Mouse (Mus musculus): ENCODE measurements around the gene Nxnl1. TPM values are rescaled to one million over a fixed set of nuclear protein-coding genes. Genes with fewer than 3 reads are reported as not detected.

Nxnl1 gene
- polyA plus RNA-seq, 1 experiment from 2014 or later = not detected

- no peak for ATAC-seq (ENCODE audit: insufficient number of reproducible peaks, insufficient read depth, low FRiP score, low TSS enrichment, low read depth)
- WGBS = 46% methylated on average over 9 of the region's 9 CpGs
These were observed 13.8 kb upstream of the Nxnl1 start for GRCm38 (mm10) chr8:71580201-71580600.

DNA sequence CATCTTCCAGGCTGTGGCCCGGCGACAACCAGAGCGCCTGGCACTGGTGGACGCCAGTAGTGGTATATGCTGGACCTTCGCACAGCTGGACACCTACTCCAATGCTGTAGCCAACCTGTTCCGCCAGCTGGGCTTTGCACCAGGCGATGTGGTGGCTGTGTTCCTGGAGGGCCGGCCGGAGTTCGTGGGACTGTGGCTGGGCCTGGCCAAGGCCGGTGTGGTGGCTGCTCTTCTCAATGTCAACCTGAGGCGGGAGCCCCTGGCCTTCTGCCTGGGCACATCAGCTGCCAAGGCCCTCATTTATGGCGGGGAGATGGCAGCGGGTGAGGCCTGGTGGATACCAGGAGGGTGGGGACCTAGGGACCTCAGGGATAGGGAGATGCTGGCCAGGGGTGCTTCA is 13.1 kb upstream of the Nxnl1 start:
- ATAC-seq (ENCODE audit: insufficient number of reproducible peaks, insufficient read depth, low FRiP score, low TSS enrichment, low read depth) = no peak
- Histone ChIP-seq H3K36me3 (peaks cover 30% of the 10 kb centered on the region), H3K4me2 (no peak overlapping the region), H3K4me1 (replicated peaks) (no peaks in the 10 kb centered on the region), H3K4me3 (replicated peaks) (no peak overlapping the region), H3K27ac (no peak overlapping the region), H3K9me3 (no peaks in the 10 kb centered on the region), H3K27me3 (no peaks in the 10 kb centered on the region; the same call in 1 of the 2 replicates), H3K9ac (replicated peaks) (no peak overlapping the region)
- 86% methylated on average over 14 of the region's 14 CpGs for WGBS

More at GRCm38 (mm10) chr8:71580201-71580600, 13.8 kb upstream of the Nxnl1 start:
- Histone ChIP-seq H3K4me3 (replicated peaks) (no peak overlapping the region), H3K36me3 (peaks cover 38% of the 10 kb centered on the region), H3K9me3 (no peaks in the 10 kb centered on the region), H3K27ac (no peak overlapping the region), H3K4me1 (replicated peaks) (no peaks in the 10 kb centered on the region), H3K9ac (replicated peaks) (no peak overlapping the region), H3K27me3 (no peaks in the 10 kb centered on the region; the same call in 1 of the 2 replicates), H3K4me2 (no peak overlapping the region)

DNA sequence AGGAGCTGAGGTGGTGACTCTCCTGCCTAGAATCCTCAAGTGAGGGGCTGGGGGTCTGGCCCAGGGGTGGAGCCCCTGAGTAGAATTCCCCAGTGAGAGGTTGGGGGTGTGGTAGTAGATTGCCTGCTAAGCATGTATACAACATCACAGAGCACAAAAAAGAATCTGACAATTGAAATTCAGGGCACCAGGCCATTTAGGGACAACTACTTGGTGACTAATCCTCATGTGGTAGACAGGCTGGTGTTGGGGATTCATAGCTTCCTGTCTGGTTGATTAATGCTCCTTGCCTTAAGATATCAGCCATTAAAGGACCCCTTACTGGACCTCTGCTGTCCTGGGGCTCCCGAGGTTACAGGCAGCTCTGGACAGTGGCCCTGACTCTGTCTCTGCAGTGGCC is 12.6 kb upstream of the Nxnl1 start:
- no peaks in the 10 kb centered on the region; the same call in 1 of the 2 replicates for H3K27me3 ChIP-seq
- H3K9ac ChIP-seq (replicated peaks) = no peak overlapping the region
- WGBS = 80% methylated on average over 1 of the region's 1 CpGs
- no peak for ATAC-seq (ENCODE audit: insufficient number of reproducible peaks, insufficient read depth, low FRiP score, low TSS enrichment, low read depth)
- peaks cover 26% of the 10 kb centered on the region for H3K36me3 ChIP-seq
- H3K4me1 ChIP-seq (replicated peaks) = no peaks in the 10 kb centered on the region
- H3K27ac ChIP-seq = no peak overlapping the region
- H3K4me2 ChIP-seq = no peak overlapping the region
- H3K9me3 ChIP-seq = no peaks in the 10 kb centered on the region
- H3K4me3 ChIP-seq (replicated peaks) = no peak overlapping the region

GRCm38 (mm10) chr8:71577856-71578387 is 11.5 kb upstream of the Nxnl1 start:
- 73% methylated on average over 4 of the region's 4 CpGs for WGBS
- no peak for ATAC-seq (ENCODE audit: insufficient number of reproducible peaks, insufficient read depth, low FRiP score, low TSS enrichment, low read depth)
- Histone ChIP-seq H3K27ac (no peak overlapping the region), H3K27me3 (no peaks in the 10 kb centered on the region; the same call in 1 of the 2 replicates), H3K36me3 (peaks cover 21% of the 10 kb centered on the region), H3K9me3 (no peaks in the 10 kb centered on the region), H3K4me3 (replicated peaks) (no peak overlapping the region), H3K9ac (replicated peaks) (0 out of 2 replicates have a peak overlapping the region, but pooled peaks have one; percentile 8), H3K4me2 (no peak overlapping the region), H3K4me1 (replicated peaks) (peaks cover 5% of the 10 kb centered on the region)

DNA sequence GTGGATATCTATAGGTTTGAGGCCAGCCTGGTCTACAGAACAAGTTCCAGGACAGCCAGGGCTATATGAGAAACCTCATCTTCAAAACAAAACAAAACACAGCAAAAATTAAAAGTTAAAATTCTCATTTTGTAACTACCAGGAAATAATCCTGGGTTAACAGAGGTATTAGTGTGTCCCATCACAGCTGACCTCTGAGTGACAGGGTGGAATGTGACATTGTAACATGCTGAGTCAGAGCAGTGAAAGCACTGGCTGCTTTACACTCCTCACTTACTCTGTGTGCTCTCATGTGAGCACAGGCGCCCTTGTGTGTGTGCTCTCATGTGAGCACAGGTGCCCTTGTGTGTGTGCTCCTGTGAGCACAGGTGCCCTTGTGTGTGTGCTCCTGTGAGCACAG is 8.6 kb upstream of the Nxnl1 start:
- H3K9me3 ChIP-seq = no peaks in the 10 kb centered on the region
- H3K27me3 ChIP-seq = no peaks in the 10 kb centered on the region; the same call in 1 of the 2 replicates
- no peak overlapping the region for H3K9ac ChIP-seq (replicated peaks)
- H3K36me3 ChIP-seq = no peaks in the 10 kb centered on the region; the same call in 1 of the 2 replicates
- H3K4me3 ChIP-seq (replicated peaks) = no peak overlapping the region
- no peak for ATAC-seq (ENCODE audit: insufficient number of reproducible peaks, insufficient read depth, low FRiP score, low TSS enrichment, low read depth)
- WGBS = 60% methylated on average over 1 of the region's 1 CpGs
- no peak overlapping the region for H3K4me2 ChIP-seq
- peaks cover 19% of the 10 kb centered on the region for H3K4me1 ChIP-seq (replicated peaks)
- H3K27ac ChIP-seq = no peak overlapping the region

- no peak overlapping the region for H3K27ac ChIP-seq
- no peak overlapping the region for H3K4me2 ChIP-seq
- peaks cover 19% of the 10 kb centered on the region for H3K4me1 ChIP-seq (replicated peaks)
- no peak for ATAC-seq (ENCODE audit: insufficient number of reproducible peaks, insufficient read depth, low FRiP score, low TSS enrichment, low read depth)
- H3K27me3 ChIP-seq = no peaks in the 10 kb centered on the region
- WGBS = 74% methylated on average over 7 of the region's 7 CpGs
- no peaks in the 10 kb centered on the region for H3K9me3 ChIP-seq
- H3K9ac ChIP-seq (replicated peaks) = no peak overlapping the region
- no peak overlapping the region for H3K4me3 ChIP-seq (replicated peaks)
- no peaks in the 10 kb centered on the region for H3K36me3 ChIP-seq
These were observed 8.0 kb upstream of the Nxnl1 start for GRCm38 (mm10) chr8:71574426-71574825.

DNA sequence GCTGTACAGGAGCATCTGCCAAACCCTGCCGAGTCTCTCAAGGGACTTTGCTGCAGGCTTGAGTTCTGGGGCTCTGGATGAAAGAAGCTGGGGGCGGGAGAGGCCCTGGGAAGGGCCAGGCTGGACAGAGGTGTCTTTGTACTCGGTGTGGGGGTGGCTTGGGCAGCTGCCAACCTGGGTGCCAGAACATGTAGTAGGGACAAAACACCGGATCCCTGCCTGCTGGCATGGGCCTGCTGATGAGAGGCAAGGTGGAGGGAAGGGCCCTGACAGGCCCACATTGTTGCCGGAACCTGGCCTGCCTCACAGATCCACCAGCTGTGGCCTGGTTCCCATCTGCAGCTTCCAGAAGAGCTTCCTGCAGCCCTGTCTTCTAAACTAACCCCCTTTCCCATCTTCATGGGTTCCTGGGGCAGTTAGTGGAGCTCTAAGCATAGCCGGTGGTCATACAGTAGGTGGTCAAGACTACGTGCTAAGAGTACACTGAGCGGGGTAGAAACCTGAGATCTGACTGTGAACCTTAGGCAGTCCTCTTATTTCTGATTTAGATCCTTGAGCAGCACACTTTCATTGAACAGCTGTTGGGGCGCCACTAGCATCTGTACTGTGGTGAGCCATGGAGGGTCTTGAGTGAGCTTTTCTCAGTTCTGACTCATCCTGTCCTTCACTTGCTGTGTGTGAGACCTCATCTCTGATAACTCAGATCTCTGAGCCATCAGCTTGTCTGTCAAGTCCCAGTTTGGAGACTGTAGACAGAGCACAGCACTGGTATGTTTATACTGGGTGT is 6.6 kb upstream of the Nxnl1 start:
- ATAC-seq (ENCODE audit: insufficient number of reproducible peaks, insufficient read depth, low FRiP score, low TSS enrichment, low read depth) = no peak
- WGBS = 78% methylated on average over 9 of the region's 9 CpGs

DNA sequence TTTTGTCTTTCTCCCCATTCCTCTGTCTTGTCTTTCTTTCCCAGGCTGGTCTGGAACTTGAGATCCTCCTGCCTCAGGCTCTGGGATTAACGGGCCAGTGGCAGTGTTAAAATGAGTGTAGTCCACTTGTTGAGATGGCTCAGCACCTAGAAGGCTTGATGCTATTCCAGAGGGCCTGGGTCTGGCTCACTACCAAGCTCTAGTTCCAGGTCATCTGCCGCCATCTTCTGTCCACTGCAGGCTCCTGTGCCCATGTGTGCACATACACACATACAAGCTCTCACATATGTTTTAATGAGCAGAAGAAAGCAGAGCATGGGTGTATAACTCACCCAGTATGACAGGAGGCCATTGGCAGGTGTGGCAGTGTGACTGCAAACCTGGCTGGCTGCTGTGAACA is 5.7 kb upstream of the Nxnl1 start:
- Histone ChIP-seq H3K36me3 (no peaks in the 10 kb centered on the region), H3K27ac (no peak overlapping the region), H3K9me3 (no peaks in the 10 kb centered on the region), H3K27me3 (peaks cover 23% of the 10 kb centered on the region), H3K4me3 (replicated peaks) (no peak overlapping the region), H3K9ac (replicated peaks) (no peak overlapping the region), H3K4me1 (replicated peaks) (peaks cover 29% of the 10 kb centered on the region), H3K4me2 (0 out of 2 replicates have a peak overlapping the region, but pooled peaks have one; percentile 87)
- no peak for ATAC-seq (ENCODE audit: insufficient number of reproducible peaks, insufficient read depth, low FRiP score, low TSS enrichment, low read depth)
- WGBS = 85% methylated on average over 2 of the region's 2 CpGs

More for the DNA sequence above, 6.6 kb upstream of the Nxnl1 start:
- Histone ChIP-seq H3K9me3 (no peaks in the 10 kb centered on the region), H3K27me3 (peaks cover 13% of the 10 kb centered on the region), H3K4me3 (replicated peaks) (no peak overlapping the region), H3K4me2 (0 out of 2 replicates have a peak overlapping the region, but pooled peaks have one; percentile 10), H3K9ac (replicated peaks) (peak overlapping the region; percentile 28; the same call in 1 of the 2 replicates), H3K4me1 (replicated peaks) (peaks cover 29% of the 10 kb centered on the region), H3K36me3 (no peaks in the 10 kb centered on the region), H3K27ac (peak overlapping the region; percentile 66)

- Histone ChIP-seq H3K27ac (peak overlapping the region; percentile 87), H3K4me1 (replicated peaks) (peaks cover 29% of the 10 kb centered on the region), H3K4me2 (peak overlapping the region; percentile 87), H3K36me3 (no peaks in the 10 kb centered on the region), H3K9me3 (no peaks in the 10 kb centered on the region), H3K9ac (replicated peaks) (peak overlapping the region; percentile 73), H3K27me3 (peaks cover 36% of the 10 kb centered on the region), H3K4me3 (replicated peaks) (peak overlapping the region; percentile 64)
- ATAC-seq (ENCODE audit: insufficient number of reproducible peaks, insufficient read depth, low FRiP score, low TSS enrichment, low read depth) = peak; percentile 89
- 1% methylated on average over 41 of the region's 41 CpGs for WGBS
These were observed 4.0 kb upstream of the Nxnl1 start for GRCm38 (mm10) chr8:71570291-71570954.

GRCm38 (mm10) chr8:71569366-71570290 is 3.2 kb upstream of the Nxnl1 start:
- H3K27ac ChIP-seq = peak overlapping the region; percentile 87
- peaks cover 42% of the 10 kb centered on the region for H3K27me3 ChIP-seq
- peaks cover 29% of the 10 kb centered on the region for H3K4me1 ChIP-seq (replicated peaks)
- H3K9me3 ChIP-seq = no peaks in the 10 kb centered on the region
- H3K4me3 ChIP-seq (replicated peaks) = peak overlapping the region; percentile 64
- H3K4me2 ChIP-seq = peak overlapping the region; percentile 87
- ATAC-seq (ENCODE audit: insufficient number of reproducible peaks, insufficient read depth, low FRiP score, low TSS enrichment, low read depth) = peak; percentile 69
- H3K9ac ChIP-seq (replicated peaks) = peak overlapping the region; percentile 50; the same call in 1 of the 2 replicates
- H3K36me3 ChIP-seq = no peaks in the 10 kb centered on the region
- under 1% methylated on average over 51 of the region's 51 CpGs for WGBS

Data from limb, embryonic 12.5 days (tissue).